Mouse (Mus musculus) bone marrow, adult 2 months (tissue): ENCODE measurements around the gene Gpx2.

Source experiments
- CTCF ChIP-seq: fragments of 200-500 bp; IDR thresholded peaks from 2 replicates; pipeline ENCODE4 v1.5.1; 2011; ENCODE audit warnings: low read length, control low read depth; ENCODE audit not compliant: control insufficient read depth, insufficient read depth
- POLR2A ChIP-seq: fragments of 200-500 bp; IDR thresholded peaks from 2 replicates; pipeline ENCODE4 v1.6.1; 2011; ENCODE audit warnings: low read depth, mild to moderate bottlenecking, control low read depth, low read length, borderline replicate concordance; ENCODE audit not compliant: control insufficient read depth

- TF ChIP-seq CTCF (peak; percentile 70), POLR2A (no peak)
These were observed 37.4 kb upstream of the Gpx2 start for GRCm38 (mm10) chr12:76832704-76833103.
